Mouse (Mus musculus) left cerebral cortex, postnatal 25 days (tissue): ENCODE measurements at regions not wholly inside any gene's neighbourhood (a gene's known extent, or its start where the extent isn't known, plus 50 kb on each side); places are given as distances from the start of the nearest gene placed in this dataset.

Experiments
- DNase-seq, 2 experiments: peaks; one replicate each; pipeline ENCODE4 v3.0.0; 2022; ENCODE audit warnings: low spot score in 2 of 2, mixed read lengths in 1 of 2
- intact Hi-C: fragments of 180-260 bp; cut with DNase I; formaldehyde crosslinking; loops from one replicate; pipeline ENCODE4 v1.15.1; 2025

GRCm38 (mm10) chr6:31146779-31147178, 187.9 kb upstream of the Klf14 start:
- intact Hi-C loops: no loop called here

GRCm38 (mm10) chr6:31147682-31148081, 188.8 kb upstream of the Klf14 start:
- intact Hi-C loops: no loop called here
- DNase-seq: no peak

More at GRCm38 (mm10) chr6:31146779-31147178, 187.9 kb upstream of the Klf14 start:
- no peak for DNase-seq

- DNase-seq: no peak
- intact Hi-C loops: no loop called here
These were observed 189.5 kb upstream of the Klf14 start for GRCm38 (mm10) chr6:31148311-31148856.

GRCm38 (mm10) chr6:31149164-31149563, 190.3 kb upstream of the Klf14 start:
- intact Hi-C loops: no loop called here
- DNase-seq: no peak

GRCm38 (mm10) chr6:31150416-31150815, 191.5 kb upstream of the Klf14 start:
- intact Hi-C loops: no loop called here

GRCm38 (mm10) chr6:31155857-31156256, 197.0 kb upstream of the Klf14 start:
- DNase-seq: peak; percentile 51 to 69
- intact Hi-C loops: no loop called here

More at GRCm38 (mm10) chr6:31150416-31150815, 191.5 kb upstream of the Klf14 start:
- DNase-seq: no peak

- DNase-seq: no peak
- intact Hi-C loops: no loop called here
These were observed 198.1 kb upstream of the Klf14 start for GRCm38 (mm10) chr6:31156999-31157398.

- intact Hi-C loops: no loop called here
- no peak for DNase-seq
These were observed 198.6 kb upstream of the Klf14 start for GRCm38 (mm10) chr6:31157429-31157828.

- intact Hi-C loops: no loop called here
These were observed 199.8 kb upstream of the Klf14 start for GRCm38 (mm10) chr6:31158648-31159047.

GRCm38 (mm10) chr6:31159240-31159639, 200.4 kb upstream of the Klf14 start:
- intact Hi-C loops: no loop called here
- DNase-seq: no peak

More at GRCm38 (mm10) chr6:31158648-31159047, 199.8 kb upstream of the Klf14 start:
- no peak for DNase-seq

GRCm38 (mm10) chr6:31159935-31160670, 201.2 kb upstream of the Klf14 start:
- DNase-seq: no peak
- intact Hi-C loops: no loop called here

GRCm38 (mm10) chr6:31161445-31162340, 202.8 kb upstream of the Klf14 start:
- DNase-seq: no peak
- intact Hi-C loops: no loop called here

- intact Hi-C loops: no loop called here
- DNase-seq: no peak
These were observed 206.1 kb upstream of the Klf14 start for GRCm38 (mm10) chr6:31165011-31165410.

GRCm38 (mm10) chr6:31166347-31166746, 207.5 kb upstream of the Klf14 start:
- no peak for DNase-seq
- intact Hi-C loops: no loop called here

GRCm38 (mm10) chr6:31167732-31168131, 208.9 kb upstream of the Klf14 start:
- intact Hi-C loops: no loop called here

GRCm38 (mm10) chr6:31168730-31169129, 209.9 kb upstream of the Klf14 start:
- no peak for DNase-seq
- intact Hi-C loops: no loop called here

More at GRCm38 (mm10) chr6:31167732-31168131, 208.9 kb upstream of the Klf14 start:
- no peak for DNase-seq

- intact Hi-C loops: no loop called here
- DNase-seq: no peak
These were observed 210.5 kb upstream of the Klf14 start for GRCm38 (mm10) chr6:31169343-31169742.

- DNase-seq: no peak
- intact Hi-C loops: no loop called here
These were observed 211.2 kb upstream of the Klf14 start for GRCm38 (mm10) chr6:31169868-31170600.

- peak in 1 of 2 experiments; percentile 69 for DNase-seq
These were observed 213.1 kb upstream of the Klf14 start for GRCm38 (mm10) chr6:31171831-31172569.

More at GRCm38 (mm10) chr6:31171831-31172569, 213.1 kb upstream of the Klf14 start:
- intact Hi-C loops: no loop called here
